21 mouse cellular contexts compared by ENCODE assay signal in genomic region chr9:102241546-102241945, GRCm38 (mm10).
A peak's percentile ranks its signal among the peaks of the same experiment; 100 is the strongest.
DNase-seq lines count a peak whose midpoint lies in the region; ATAC-seq and TF ChIP-seq lines count a peak whose summit lies in the region.
"Had no signal": no experiment of that assay in that cellular context is flagged by ENCODE, and none has a peak within 500 bp of the region (broad histone marks: within the 10 kb centered on the region; RNA-seq: fewer than 3 reads in every experiment).

No protein-coding gene starts in this region.

- peak; percentile 57 to 83 for DNase-seq in cerebellum, adult 2 months
- peak; percentile 2 for DNase-seq in liver, adult 2 months (ENCODE audit: extremely low read depth, low read depth, low spot score)
- peak; percentile 70 for DNase-seq in cerebellum, adult 9-11 months
- no peak for DNase-seq in urinary bladder, postnatal 14 days (ENCODE audit: low spot score)
- DNase-seq: adrenal gland, adult 2 months; adrenal gland, postnatal 25 days; embryo, embryonic 11 days; gastrocnemius, postnatal 10 days; kidney, adult 18-20 months had no signal

- TF ChIP-seq CTCF in cerebellum, adult 2 months (IDR thresholded peaks at IDR 0.05; ENCODE audit: borderline replicate concordance, insufficient read depth, low read depth, low read length): no peak
- no peak for TF ChIP-seq CTCF in liver, adult 2 months (IDR thresholded peaks at IDR 0.05; ENCODE audit: low read depth, low read length)

- no peaks in the 10 kb centered on the region for H3K27me3 ChIP-seq in cerebellum, adult 2 months (ENCODE audit: control insufficient read depth, insufficient read depth, low read length)
- no peaks in the 10 kb centered on the region for H3K27me3 ChIP-seq in liver, adult 2 months (ENCODE audit: control insufficient read depth, insufficient read depth, low read length)
- no peaks in the 10 kb centered on the region for H3K27me3 ChIP-seq in liver, embryonic 12.5 days (replicated peaks)
- H3K27me3 ChIP-seq: embryonic facial prominence, embryonic 15.5 days; intestine, embryonic 15.5 days had no signal

- H3K79me2 ChIP-seq in liver, adult 2 months (ENCODE audit: control insufficient read depth, insufficient read depth, low read length): no peaks in the 10 kb centered on the region

- no peak overlapping the region for H3K9ac ChIP-seq in liver, adult 2 months (ENCODE audit: low read depth, low read length)
- no peak overlapping the region for H3K9ac ChIP-seq in liver, embryonic 12.5 days
- H3K9ac ChIP-seq: embryonic facial prominence, embryonic 15.5 days; forebrain, embryonic 15.5 days; heart, embryonic 15.5 days; hindbrain, embryonic 14.5 days; intestine, embryonic 15.5 days had no signal

- no peak for TF ChIP-seq POLR2A in cerebellum, adult 2 months (IDR thresholded peaks at IDR 0.05; ENCODE audit: borderline replicate concordance, insufficient read depth, low read length)
- no peak for TF ChIP-seq POLR2A in liver, adult 2 months (IDR thresholded peaks at IDR 0.05; ENCODE audit: extremely low read depth, insufficient read depth, low read length)

- no peak for ATAC-seq in cerebellum, adult (ENCODE audit: insufficient number of reproducible peaks, low FRiP score, low TSS enrichment)
- ATAC-seq in liver, embryonic 12.5 days: no peak
- no peak for ATAC-seq in frontal cortex, adult (ENCODE audit: low TSS enrichment)
- ATAC-seq: forebrain, embryonic 15.5 days; intestine, embryonic 15.5 days had no signal

- peaks cover 48% of the 10 kb centered on the region for H3K4me1 ChIP-seq in cerebellum, adult 2 months (ENCODE audit: control insufficient read depth, insufficient read depth, low read length)
- H3K4me1 ChIP-seq in liver, adult 2 months (ENCODE audit: control insufficient read depth, insufficient read depth, low read length): no peaks in the 10 kb centered on the region
- H3K4me1 ChIP-seq in liver, embryonic 12.5 days: no peaks in the 10 kb centered on the region
- H3K4me1 ChIP-seq: embryonic facial prominence, embryonic 15.5 days; heart, embryonic 15.5 days; intestine, embryonic 15.5 days had no signal

- H3K4me3 ChIP-seq in cerebellum, adult 2 months (replicated peaks; ENCODE audit: insufficient read depth, low read depth, low read length): no peak overlapping the region
- H3K4me3 ChIP-seq in liver, adult 2 months (ENCODE audit: insufficient read depth, low read depth, low read length): no peak overlapping the region
- no peak overlapping the region for H3K4me3 ChIP-seq in liver, embryonic 12.5 days
- H3K4me3 ChIP-seq: embryonic facial prominence, embryonic 15.5 days; erythroblast, embryonic 14.5 days; forebrain, embryonic 10.5 days; forebrain, embryonic 15.5 days; heart, embryonic 15.5 days; hindbrain, embryonic 10.5 days; intestine, embryonic 15.5 days had no signal

- no peaks in the 10 kb centered on the region for H3K36me3 ChIP-seq in liver, adult 2 months (ENCODE audit: control insufficient read depth, insufficient read depth, low read length)
- no peaks in the 10 kb centered on the region for H3K36me3 ChIP-seq in liver, embryonic 12.5 days
- H3K36me3 ChIP-seq: embryonic facial prominence, embryonic 15.5 days; forebrain, embryonic 10.5 days; forebrain, embryonic 15.5 days; heart, embryonic 15.5 days; hindbrain, embryonic 10.5 days; intestine, embryonic 15.5 days had no signal

- no peak overlapping the region for H3K4me2 ChIP-seq in liver, embryonic 12.5 days
- H3K4me2 ChIP-seq: embryonic facial prominence, embryonic 15.5 days; forebrain, embryonic 15.5 days; heart, embryonic 11.5 days; heart, embryonic 15.5 days; hindbrain, embryonic 14.5 days; intestine, embryonic 15.5 days had no signal

- peak overlapping the region; percentile 73 for H3K27ac ChIP-seq in cerebellum, adult 2 months (ENCODE audit: insufficient read depth, low read length)
- no peak overlapping the region for H3K27ac ChIP-seq in liver, adult 2 months (replicated peaks; ENCODE audit: insufficient read depth, low read depth, low read length)
- no peak overlapping the region for H3K27ac ChIP-seq in liver, embryonic 12.5 days
- H3K27ac ChIP-seq: embryonic facial prominence, embryonic 15.5 days; forebrain, embryonic 10.5 days; forebrain, embryonic 15.5 days; heart, embryonic 15.5 days; hindbrain, embryonic 10.5 days; hindbrain, embryonic 14.5 days; intestine, embryonic 15.5 days had no signal

- WGBS in cerebellum, adult 2 months: 12% methylated on average over 2 of the region's 2 CpGs
- WGBS in liver, adult 2 months: 76% methylated on average over 2 of the region's 2 CpGs
- 54% methylated on average over 2 of the region's 2 CpGs for WGBS in liver, embryonic 12.5 days (ENCODE audit: insufficient replicate concordance)

- H3K9me3 ChIP-seq in liver, embryonic 12.5 days (replicated peaks): no peaks in the 10 kb centered on the region
- H3K9me3 ChIP-seq: embryonic facial prominence, embryonic 15.5 days; forebrain, embryonic 10.5 days; forebrain, embryonic 15.5 days; heart, embryonic 15.5 days; hindbrain, embryonic 10.5 days; intestine, embryonic 15.5 days had no signal
